Mouse (Mus musculus): ENCODE data around the gene Selenon. TPM values are rescaled to one million over a fixed set of nuclear protein-coding genes. Genes with fewer than 3 reads are reported as not detected.

Selenon gene
- polyA plus RNA-seq (2016; fragmentation: Nextera tagmentation; extraction: Ambion mirVana): 15.0 and 15.1 TPM in 2 replicates

DNA sequence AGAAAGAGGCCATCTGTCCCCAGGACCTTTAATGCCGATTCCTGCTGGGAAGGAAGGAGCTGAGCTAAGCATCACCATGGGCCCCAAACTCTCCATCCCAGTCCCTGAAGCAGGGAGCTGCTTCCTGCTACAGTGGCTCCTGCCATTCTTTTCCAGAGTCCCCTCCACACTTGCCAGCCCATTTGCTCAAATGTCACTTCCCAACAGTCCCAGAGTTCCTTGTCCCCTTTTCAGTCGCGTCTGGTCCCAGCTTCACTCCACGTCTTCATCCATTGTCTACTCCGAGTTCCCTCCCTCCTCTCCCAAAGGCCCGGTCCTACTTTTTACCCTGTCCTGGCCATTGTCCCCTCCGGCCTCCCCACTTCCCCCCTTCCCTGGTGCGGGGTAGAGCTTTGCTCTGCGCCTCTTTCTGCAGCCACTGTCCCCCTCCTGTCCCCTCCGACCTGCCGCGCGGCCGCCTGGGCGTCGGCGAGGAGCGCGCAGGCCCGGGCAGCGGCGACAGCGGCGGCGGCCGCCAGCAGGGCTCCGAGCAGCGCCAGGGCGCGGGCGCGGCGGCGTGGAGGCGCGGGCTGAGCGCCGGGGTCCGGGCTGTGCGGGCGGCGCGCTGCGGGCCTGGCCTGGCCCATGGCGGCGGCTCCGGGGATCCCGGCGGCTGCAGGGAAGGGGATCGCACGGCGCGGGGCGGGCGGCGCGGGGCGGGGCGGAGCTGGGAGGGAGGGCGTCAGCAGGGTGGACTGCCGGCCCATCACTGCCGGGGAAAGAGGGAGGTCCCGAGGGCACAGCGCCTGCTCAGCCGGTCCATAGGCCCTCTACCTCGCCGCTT is at the start of gene Selenon:
TSS of gene Selenon (minus strand) at position 673 of the 823 bp plus-strand sequence.
- ATAC-seq (ENCODE audit: low FRiP score, low read depth): peak; percentile 87
- Histone ChIP-seq H3K9ac (replicated peaks) (peak within 1 kb of the TSS; percentile 92), H3K27ac (replicated peaks) (peak within 1 kb of the TSS; percentile 86), H3K36me3 (peaks cover 36% of the 10 kb centered on the region), H3K9me3 (peaks cover 10% of the 10 kb centered on the region), H3K4me2 (replicated peaks) (peak within 1 kb of the TSS; percentile 63), H3K4me1 (peaks cover 35% of the 10 kb centered on the region), H3K27me3 (no peaks in the 10 kb centered on the region), H3K4me3 (peak within 1 kb of the TSS; percentile 65)
- WGBS: under 1% methylated on average over 37 of the region's 67 CpGs

GRCm38 (mm10) chr4:134601404-134601803 is 49.4 kb upstream of the Selenon start:
- Histone ChIP-seq H3K36me3 (no peaks in the 10 kb centered on the region), H3K9ac (replicated peaks) (no peak overlapping the region), H3K27me3 (no peaks in the 10 kb centered on the region), H3K4me2 (replicated peaks) (no peak overlapping the region), H3K4me1 (peaks cover 9% of the 10 kb centered on the region), H3K27ac (replicated peaks) (no peak overlapping the region), H3K4me3 (no peak overlapping the region), H3K9me3 (no peaks in the 10 kb centered on the region)
- WGBS: 31% methylated on average over 8 of the region's 8 CpGs
- ATAC-seq (ENCODE audit: low FRiP score, low read depth): no peak

- Histone ChIP-seq H3K4me3 (no peak overlapping the region), H3K36me3 (no peaks in the 10 kb centered on the region), H3K4me2 (replicated peaks) (no peak overlapping the region), H3K27ac (replicated peaks) (no peak overlapping the region), H3K9me3 (no peaks in the 10 kb centered on the region), H3K9ac (replicated peaks) (no peak overlapping the region), H3K4me1 (peaks cover 9% of the 10 kb centered on the region), H3K27me3 (no peaks in the 10 kb centered on the region)
- WGBS: 82% methylated on average over 7 of the region's 7 CpGs
- no peak for ATAC-seq (ENCODE audit: low FRiP score, low read depth)
Measured at GRCm38 (mm10) chr4:134600777-134601176, 48.8 kb upstream of the Selenon start.

DNA sequence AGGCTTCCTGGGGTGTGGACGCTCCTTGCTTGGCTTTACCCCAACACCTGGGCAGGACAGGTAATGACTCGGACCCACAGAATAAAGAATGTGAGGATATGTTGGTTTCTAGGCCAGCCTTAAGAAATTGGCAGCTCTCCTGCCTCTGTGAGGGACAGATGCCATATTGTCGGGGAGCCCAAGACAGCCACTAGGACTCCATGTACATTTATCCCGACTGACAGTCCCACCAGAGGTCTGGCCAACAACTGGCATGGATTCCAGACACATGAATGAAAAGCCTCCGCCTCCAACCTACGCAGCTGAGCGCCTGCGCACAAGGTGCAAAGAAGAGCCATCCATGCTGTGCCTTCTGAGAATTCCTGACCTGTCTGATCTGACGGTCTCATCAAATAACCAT is 48.1 kb upstream of the Selenon start:
- no peak for ATAC-seq (ENCODE audit: low FRiP score, low read depth)
- no peaks in the 10 kb centered on the region for H3K27me3 ChIP-seq
- H3K4me1 ChIP-seq: peaks cover 9% of the 10 kb centered on the region
- no peaks in the 10 kb centered on the region for H3K9me3 ChIP-seq
- 90% methylated on average over 9 of the region's 9 CpGs for WGBS
- H3K4me2 ChIP-seq (replicated peaks): no peak overlapping the region
- H3K4me3 ChIP-seq: no peak overlapping the region
- no peak overlapping the region for H3K9ac ChIP-seq (replicated peaks)
- no peaks in the 10 kb centered on the region for H3K36me3 ChIP-seq
- H3K27ac ChIP-seq (replicated peaks): no peak overlapping the region

GRCm38 (mm10) chr4:134596816-134597692 is 45.1 kb upstream of the Selenon start:
- H3K9me3 ChIP-seq: no peaks in the 10 kb centered on the region
- no peak overlapping the region for H3K4me2 ChIP-seq (replicated peaks)
- H3K27me3 ChIP-seq: no peaks in the 10 kb centered on the region
- no peak overlapping the region for H3K9ac ChIP-seq (replicated peaks)
- no peaks in the 10 kb centered on the region for H3K36me3 ChIP-seq
- H3K4me1 ChIP-seq: peaks cover 9% of the 10 kb centered on the region
- WGBS: 85% methylated on average over 10 of the region's 10 CpGs
- no peak overlapping the region for H3K27ac ChIP-seq (replicated peaks)
- ATAC-seq (ENCODE audit: low FRiP score, low read depth): no peak
- no peak overlapping the region for H3K4me3 ChIP-seq

DNA sequence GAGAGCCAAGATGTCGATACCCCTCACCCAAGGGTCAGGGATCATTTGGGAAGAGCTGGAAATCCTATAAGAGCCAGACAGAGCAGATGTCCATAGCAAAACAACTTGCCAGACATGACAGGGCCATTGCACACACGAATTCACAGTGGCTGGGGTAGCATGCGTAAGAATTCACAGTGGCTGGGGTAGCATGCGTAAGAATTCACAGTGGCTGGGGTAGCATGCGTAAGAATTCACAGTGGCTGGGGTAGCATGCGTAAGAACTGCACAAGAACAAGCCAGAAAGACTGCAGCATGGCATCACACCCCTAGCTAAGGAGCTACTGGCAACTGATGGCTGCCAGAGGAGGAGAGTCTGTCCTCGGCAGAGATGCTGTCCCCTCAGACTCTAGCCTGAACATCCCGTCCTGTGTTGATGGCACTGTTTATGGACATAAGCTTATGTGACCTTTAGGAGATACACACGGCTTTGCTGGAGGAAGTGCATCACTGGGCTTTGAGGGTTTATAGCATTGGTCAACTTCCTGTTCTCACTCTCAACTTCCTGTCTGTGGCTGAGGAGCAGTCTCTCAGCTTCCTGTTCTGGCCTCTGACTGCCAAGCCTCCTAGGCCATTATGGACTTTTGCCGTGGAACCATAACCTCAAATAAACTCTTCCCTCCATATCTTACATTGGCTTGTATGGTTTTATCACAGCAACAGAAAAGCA is 42.9 kb upstream of the Selenon start:
- H3K27me3 ChIP-seq: no peaks in the 10 kb centered on the region
- H3K4me2 ChIP-seq (replicated peaks): no peak overlapping the region
- WGBS: 91% methylated on average over 10 of the region's 10 CpGs
- H3K9ac ChIP-seq (replicated peaks): no peak overlapping the region
- H3K4me3 ChIP-seq: no peak overlapping the region
- no peak overlapping the region for H3K27ac ChIP-seq (replicated peaks)
- no peaks in the 10 kb centered on the region for H3K9me3 ChIP-seq
- H3K36me3 ChIP-seq: no peaks in the 10 kb centered on the region
- ATAC-seq (ENCODE audit: low FRiP score, low read depth): no peak
- peaks cover 10% of the 10 kb centered on the region; the same call in 1 of the 2 replicates for H3K4me1 ChIP-seq

DNA sequence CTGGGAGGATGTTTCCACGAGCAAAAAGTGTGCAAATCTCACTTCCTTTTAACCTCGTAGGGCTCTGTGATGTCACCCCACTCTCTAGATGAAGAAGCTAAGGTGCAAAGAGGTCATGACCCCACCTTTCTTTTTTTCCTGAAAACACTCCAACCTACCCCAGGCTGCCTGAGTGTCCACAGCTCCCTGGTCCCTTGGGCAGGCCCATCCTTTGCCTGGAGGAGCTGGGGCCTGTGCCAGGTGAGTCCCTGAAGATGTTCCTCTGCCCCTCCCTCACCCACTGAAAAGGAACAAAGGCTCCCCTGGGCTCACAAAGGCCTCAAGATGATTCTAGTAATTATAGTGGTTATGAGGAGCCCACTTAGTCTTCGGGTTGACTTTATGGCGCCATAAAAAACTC is 40.5 kb upstream of the Selenon start:
- Histone ChIP-seq H3K4me1 (peaks cover 10% of the 10 kb centered on the region; the same call in 1 of the 2 replicates), H3K27me3 (no peaks in the 10 kb centered on the region; the same call in 1 of the 2 replicates), H3K9me3 (no peaks in the 10 kb centered on the region), H3K27ac (replicated peaks) (no peak overlapping the region), H3K9ac (replicated peaks) (no peak overlapping the region), H3K4me3 (no peak overlapping the region), H3K4me2 (replicated peaks) (no peak overlapping the region), H3K36me3 (no peaks in the 10 kb centered on the region)
- no peak for ATAC-seq (ENCODE audit: low FRiP score, low read depth)
- 81% methylated on average over 4 of the region's 4 CpGs for WGBS

- Histone ChIP-seq H3K36me3 (no peaks in the 10 kb centered on the region), H3K27me3 (no peaks in the 10 kb centered on the region; the same call in 1 of the 2 replicates), H3K4me1 (peaks cover 10% of the 10 kb centered on the region; the same call in 1 of the 2 replicates), H3K4me3 (no peak overlapping the region), H3K9me3 (no peaks in the 10 kb centered on the region), H3K27ac (replicated peaks) (no peak overlapping the region), H3K9ac (replicated peaks) (peak overlapping the region; percentile 21; the same call in 1 of the 2 replicates), H3K4me2 (replicated peaks) (no peak overlapping the region)
- 52% methylated on average over 11 of the region's 11 CpGs for WGBS
- no peak for ATAC-seq (ENCODE audit: low FRiP score, low read depth)
Measured at GRCm38 (mm10) chr4:134591506-134592061, 39.6 kb upstream of the Selenon start.

GRCm38 (mm10) chr4:134590227-134590926 is 38.4 kb upstream of the Selenon start:
- H3K36me3 ChIP-seq: no peaks in the 10 kb centered on the region
- H3K4me3 ChIP-seq: no peak overlapping the region
- H3K9me3 ChIP-seq: no peaks in the 10 kb centered on the region
- no peak for ATAC-seq (ENCODE audit: low FRiP score, low read depth)
- WGBS: 82% methylated on average over 10 of the region's 10 CpGs
- H3K4me2 ChIP-seq (replicated peaks): no peak overlapping the region
- no peaks in the 10 kb centered on the region; the same call in 1 of the 2 replicates for H3K27me3 ChIP-seq
- peaks cover 10% of the 10 kb centered on the region; the same call in 1 of the 2 replicates for H3K4me1 ChIP-seq
- no peak overlapping the region for H3K27ac ChIP-seq (replicated peaks)
- H3K9ac ChIP-seq (replicated peaks): no peak overlapping the region

DNA sequence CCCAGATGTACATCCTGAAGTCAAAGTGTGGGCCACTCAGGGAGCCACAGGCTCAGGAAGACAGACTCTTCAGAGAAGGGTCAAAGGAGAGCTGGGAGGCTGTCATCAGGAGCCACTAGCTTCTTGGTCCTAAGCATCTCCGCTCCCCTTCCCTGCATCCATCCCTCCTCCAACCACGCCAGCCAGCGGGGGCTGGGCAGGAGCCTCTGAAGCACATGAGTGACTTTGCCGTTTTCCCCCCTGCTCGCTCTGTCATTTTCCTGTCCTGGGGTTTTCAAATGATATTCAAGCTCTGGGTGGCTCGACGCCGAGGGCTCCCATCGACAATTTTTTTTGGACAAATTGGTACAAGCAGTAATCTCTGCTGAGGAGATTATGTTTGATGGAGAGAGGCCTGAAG is 37.8 kb upstream of the Selenon start:
- Histone ChIP-seq H3K9me3 (no peaks in the 10 kb centered on the region), H3K27ac (replicated peaks) (no peak overlapping the region), H3K9ac (replicated peaks) (no peak overlapping the region), H3K4me3 (no peak overlapping the region), H3K27me3 (no peaks in the 10 kb centered on the region; the same call in 1 of the 2 replicates), H3K4me2 (replicated peaks) (no peak overlapping the region), H3K4me1 (peaks cover 10% of the 10 kb centered on the region; the same call in 1 of the 2 replicates), H3K36me3 (no peaks in the 10 kb centered on the region)
- ATAC-seq (ENCODE audit: low FRiP score, low read depth): no peak
- 65% methylated on average over 9 of the region's 9 CpGs for WGBS

DNA sequence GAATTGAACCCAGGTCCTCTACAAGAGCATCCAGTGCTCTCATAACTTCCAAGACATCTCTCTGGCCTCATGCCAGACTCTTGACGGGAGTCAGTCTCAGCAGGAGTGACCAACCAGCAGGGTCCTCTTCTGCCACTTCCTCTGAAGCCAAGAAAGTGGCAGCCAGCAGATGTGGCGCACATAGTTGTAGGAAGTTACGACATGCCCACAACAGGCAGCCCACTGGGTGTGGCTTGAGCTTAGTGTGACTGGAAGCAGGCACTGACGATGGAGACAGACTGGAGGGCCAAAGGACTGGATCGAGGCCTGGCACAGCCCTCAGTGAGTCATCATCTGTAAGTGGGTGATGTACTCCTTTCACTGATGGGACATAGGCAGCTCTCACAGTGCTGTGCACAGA is 37.0 kb upstream of the Selenon start:
- WGBS: 89% methylated on average over 5 of the region's 5 CpGs
- Histone ChIP-seq H3K27ac (replicated peaks) (no peak overlapping the region), H3K27me3 (no peaks in the 10 kb centered on the region; the same call in 1 of the 2 replicates), H3K4me3 (no peak overlapping the region), H3K9ac (replicated peaks) (no peak overlapping the region), H3K9me3 (no peaks in the 10 kb centered on the region), H3K4me2 (replicated peaks) (no peak overlapping the region), H3K4me1 (peaks cover 10% of the 10 kb centered on the region; the same call in 1 of the 2 replicates), H3K36me3 (no peaks in the 10 kb centered on the region)
- ATAC-seq (ENCODE audit: low FRiP score, low read depth): no peak
